Mouse (Mus musculus) inflammation-experienced regulatory T-cells, adult 6 months (primary cell): ENCODE measurements around the gene Tex11. TPM values are rescaled to one million over a fixed set of nuclear protein-coding genes. Genes with fewer than 3 reads are reported as not detected.

ENCODE experiments used
- polyA plus RNA-seq, 3 experiments: library from polyadenylated mRNA; unstranded; fragments of 100-300 nt; shearing (Covaris generic); gene quantifications; one replicate each; pipeline ENCODE4 v1.2.1; 2017

The Tex11 gene
- polyA plus RNA-seq, 3 experiments from 2014 or later = 2.7 TPM; not detected in 2

Other genes starting within 250 kb of the Tex11 start
- gene Slc7a3, start 26.4 kb upstream of the Tex11 start, polyA plus RNA-seq = 1 to 10 TPM in 1 of 3 experiments, under 1 TPM in 1, not detected in 1; 0.63 to 1.2 TPM
- gene Snx12, start 162.9 kb upstream of the Tex11 start, polyA plus RNA-seq = 10 to 100 TPM; 43.0 to 58.6 (median 44.6) TPM
- gene Foxo4, start 194.9 kb upstream of the Tex11 start, polyA plus RNA-seq = 1 to 10 TPM; 3.6 to 4.7 (median 4.7) TPM
- gene Gm614, start 204.3 kb upstream of the Tex11 start, polyA plus RNA-seq = 1 to 10 TPM in 2 of 3 experiments, not detected in 1; 2.1 to 2.6 TPM
- 1,000 to 10,000 TPM; 1,580 to 1,755 (median 1,720) TPM for gene Il2rg, start 208.6 kb upstream of the Tex11 start, polyA plus RNA-seq
- gene Gm20489, start 209.4 kb upstream of the Tex11 start, polyA plus RNA-seq = 1 to 10 TPM in 1 of 3 experiments, not detected in 2; 1.3 TPM
- 10 to 100 TPM; 55.5 to 98.4 (median 75.3) TPM for gene Med12, start 214.4 kb upstream of the Tex11 start, polyA plus RNA-seq
- gene Nlgn3, start 239.5 kb upstream of the Tex11 start, polyA plus RNA-seq = under 1 TPM in 2 of 3 experiments, not detected in 1; 0.15 to 0.23 TPM